Mouse (Mus musculus) midbrain, embryonic 15.5 days (tissue): ENCODE data around the gene Rbm20. TPM values are rescaled to one million over a fixed set of nuclear protein-coding genes. Genes with fewer than 3 reads are reported as not detected.

Experiments used
- ATAC-seq: fragments of 200-750 bp; cut with Nextera tagmentation; replicated peaks from 2 replicates; pipeline ENCODE4 v1.8.0; 2017; ENCODE audit warnings: moderate TSS enrichment
- H3K27ac ChIP-seq: fragments of 300-500 bp; sonication (generic); 2 replicates; pipeline ENCODE4 v1.5.1; 2015; ENCODE audit warnings: mild to moderate bottlenecking, inconsistent platforms
- H3K27me3 ChIP-seq: fragments of 300-500 bp; sonication (generic); replicated peaks from 2 replicates; pipeline ENCODE4 v1.6.1; 2015; ENCODE audit warnings: inconsistent platforms
- H3K36me3 ChIP-seq: fragments of 300-500 bp; sonication (generic); replicated peaks from 2 replicates; pipeline ENCODE4 v1.6.1; 2015; ENCODE audit warnings: inconsistent platforms
- H3K4me1 ChIP-seq: fragments of 300-500 bp; sonication (generic); 2 replicates; pipeline ENCODE4 v1.6.1; 2015; ENCODE audit warnings: inconsistent platforms
- H3K4me2 ChIP-seq: fragments of 300-500 bp; sonication (generic); 2 replicates; pipeline ENCODE4 v1.6.1; 2015; ENCODE audit warnings: inconsistent platforms, mild to moderate bottlenecking, moderate library complexity
- H3K4me3 ChIP-seq: fragments of 300-500 bp; sonication (generic); 2 replicates; pipeline ENCODE4 v1.5.1; 2015; ENCODE audit warnings: mild to moderate bottlenecking, inconsistent platforms
- H3K9ac ChIP-seq: fragments of 300-500 bp; sonication (generic); 2 replicates; pipeline ENCODE4 v1.6.1; 2015; ENCODE audit warnings: mild to moderate bottlenecking, inconsistent platforms
- H3K9me3 ChIP-seq: fragments of 300-500 bp; sonication (generic); 2 replicates; pipeline ENCODE4 v1.6.1; 2016; ENCODE audit warnings: inconsistent platforms
- WGBS: fragments of 180-500 bp; shearing (Covaris S2); methylation state at CpG from one replicate; pipeline ENCODE4 v1.1.7; 2015; ENCODE audit warnings: mixed read lengths; 5-methylcytosine and 5-hydroxymethylcytosine counted together
- polyA plus RNA-seq: library from polyadenylated mRNA; unstranded; fragments of >200 nt; fragmentation: Nextera tagmentation; extraction: Ambion mirVana; gene quantifications from 2 replicates; pipeline ENCODE4 v1.2.1, GENCODE M21; 2015

The Rbm20 gene
- polyA plus RNA-seq, 1 experiment from 2014 or later = 1.0 TPM

DNA sequence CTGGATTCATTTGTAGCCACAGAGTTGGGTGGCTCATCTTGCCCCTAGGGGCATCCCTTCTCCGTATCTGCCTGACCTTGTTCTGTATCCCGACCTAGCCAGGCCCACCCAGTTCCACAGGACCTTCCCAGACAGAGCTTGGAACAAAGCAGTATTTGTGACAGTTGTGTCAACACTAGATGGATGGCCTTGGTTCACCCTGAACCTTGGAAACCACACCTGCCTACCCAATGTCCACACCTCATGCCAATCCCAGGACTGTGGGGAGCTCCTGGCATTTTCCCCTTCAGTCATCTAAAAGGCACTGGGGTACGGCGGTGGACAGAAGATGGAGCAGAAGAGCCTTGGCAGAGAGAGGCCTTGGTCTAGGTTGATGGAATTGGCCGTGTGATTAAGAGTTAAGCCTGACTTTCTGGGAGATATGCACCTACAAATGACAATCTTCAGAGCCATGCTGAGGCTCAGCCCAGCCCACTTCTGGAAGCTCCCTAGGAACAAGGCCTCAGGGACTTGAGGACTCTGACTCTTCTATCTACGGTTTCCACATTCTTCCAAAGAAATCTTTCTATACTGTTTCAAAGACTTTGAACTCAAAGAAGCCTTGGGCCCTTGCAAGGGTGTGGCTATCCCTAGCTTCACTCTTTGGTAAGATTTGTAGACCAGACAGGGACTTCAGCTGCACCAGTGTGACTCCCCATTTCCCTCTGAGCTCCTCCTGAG is 196.0 kb downstream of the Rbm20 start:
- H3K4me3 ChIP-seq = no peak overlapping the region
- peaks cover 6% of the 10 kb centered on the region for H3K4me1 ChIP-seq
- no peak overlapping the region for H3K9ac ChIP-seq
- no peaks in the 10 kb centered on the region for H3K27me3 ChIP-seq
- H3K4me2 ChIP-seq = no peak overlapping the region
- H3K36me3 ChIP-seq = no peaks in the 10 kb centered on the region
- no peak for ATAC-seq
- H3K27ac ChIP-seq = no peak overlapping the region
- WGBS = 87% methylated on average over 6 of the region's 6 CpGs
- no peaks in the 10 kb centered on the region for H3K9me3 ChIP-seq

DNA sequence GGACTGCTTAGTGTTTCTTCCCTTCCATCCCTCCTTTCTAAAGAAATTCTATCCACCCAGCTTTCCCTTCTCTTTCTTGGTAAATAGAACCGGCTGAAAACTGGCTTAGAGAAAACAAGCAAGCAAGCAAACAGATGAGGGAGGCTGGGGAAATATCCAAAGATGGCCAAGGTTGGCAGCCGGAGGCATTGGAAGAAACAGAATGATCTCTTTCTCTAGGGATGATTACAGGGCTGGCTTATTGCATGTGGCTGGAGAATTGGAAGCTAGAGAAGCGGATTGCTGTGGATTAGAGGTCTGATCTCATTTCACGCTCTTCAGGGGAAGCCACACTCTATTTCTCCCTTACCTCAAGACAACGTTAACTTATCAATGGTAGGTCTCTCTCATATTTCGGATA is 198.1 kb downstream of the Rbm20 start:
- 37% methylated on average over 6 of the region's 6 CpGs for WGBS
- Histone ChIP-seq H3K27ac (0 out of 2 replicates have a peak overlapping the region, but pooled peaks have one; percentile 6), H3K9me3 (no peaks in the 10 kb centered on the region), H3K4me2 (no peak overlapping the region), H3K4me3 (no peak overlapping the region), H3K36me3 (no peaks in the 10 kb centered on the region), H3K4me1 (peaks cover 6% of the 10 kb centered on the region), H3K9ac (no peak overlapping the region), H3K27me3 (no peaks in the 10 kb centered on the region)
- ATAC-seq = no peak

DNA sequence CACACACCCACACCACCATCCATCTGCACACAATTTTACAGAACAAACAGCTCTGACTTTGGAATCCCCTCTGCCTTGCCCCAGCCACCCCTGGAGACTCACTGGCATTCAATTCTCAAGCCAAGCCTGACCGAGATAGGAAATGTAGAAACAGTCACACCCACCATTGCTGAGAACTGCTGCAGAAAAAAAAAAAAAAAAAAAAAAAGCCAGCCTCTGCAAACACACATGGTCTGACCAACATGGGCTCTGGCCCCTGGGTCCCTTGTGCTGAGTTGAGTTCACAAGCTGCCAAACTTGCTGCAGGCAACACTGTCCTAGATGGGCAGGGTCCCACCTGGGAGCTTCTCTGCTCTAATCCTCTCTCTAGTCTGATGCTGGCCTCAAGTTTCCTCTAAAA is 200.7 kb downstream of the Rbm20 start:
- Histone ChIP-seq H3K4me1 (peaks cover 6% of the 10 kb centered on the region), H3K27me3 (no peaks in the 10 kb centered on the region), H3K9ac (no peak overlapping the region), H3K36me3 (no peaks in the 10 kb centered on the region), H3K27ac (no peak overlapping the region), H3K9me3 (no peaks in the 10 kb centered on the region), H3K4me2 (no peak overlapping the region), H3K4me3 (no peak overlapping the region)
- 70% methylated on average over 1 of the region's 1 CpGs for WGBS
- no peak for ATAC-seq

DNA sequence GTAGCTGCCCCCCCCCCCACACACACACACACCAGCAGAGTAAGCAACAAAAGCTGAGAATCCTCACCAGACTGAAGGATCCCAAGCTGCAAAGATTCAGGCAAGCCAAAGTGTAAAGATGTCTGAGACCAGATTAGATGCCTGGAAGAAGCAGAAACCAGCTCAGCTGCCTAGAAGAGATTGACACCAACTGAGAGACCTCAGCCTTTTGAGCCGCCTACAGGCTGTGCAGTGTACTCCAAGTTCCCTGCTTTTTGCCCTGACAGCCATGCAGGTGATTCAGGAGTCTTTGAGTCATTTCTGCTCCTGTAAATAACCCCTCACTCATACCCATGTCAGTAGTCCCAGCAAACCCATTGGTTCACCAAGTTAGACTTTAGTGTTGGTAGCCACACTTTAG is 203.4 kb downstream of the Rbm20 start:
- Histone ChIP-seq H3K27ac (no peak overlapping the region), H3K9me3 (no peaks in the 10 kb centered on the region), H3K4me3 (no peak overlapping the region), H3K9ac (no peak overlapping the region), H3K4me2 (no peak overlapping the region), H3K36me3 (no peaks in the 10 kb centered on the region), H3K27me3 (no peaks in the 10 kb centered on the region), H3K4me1 (peaks cover under 1% of the 10 kb centered on the region; the same call in 1 of the 2 replicates)
- ATAC-seq = no peak
- WGBS = 83% methylated on average over 1 of the region's 1 CpGs

DNA sequence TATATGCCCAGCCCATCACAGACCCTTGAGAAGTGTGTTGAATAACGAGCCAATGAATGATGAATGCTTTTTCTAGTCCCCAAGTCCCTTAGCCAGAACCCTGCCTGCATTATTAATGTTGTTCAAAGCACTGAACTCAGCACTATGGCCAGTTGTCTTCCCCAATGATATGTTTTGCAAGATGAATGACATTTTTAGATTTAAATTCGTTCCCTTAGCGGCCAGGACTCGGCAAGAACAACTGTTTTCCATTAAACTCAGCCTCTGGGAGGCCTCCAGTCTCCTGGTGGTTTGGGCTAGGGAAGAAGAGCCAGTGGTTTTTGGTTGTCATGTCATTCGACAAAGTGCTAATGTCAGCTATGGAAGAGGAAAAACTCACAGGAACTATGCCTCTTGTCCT is 204.7 kb downstream of the Rbm20 start:
- Histone ChIP-seq H3K9me3 (no peaks in the 10 kb centered on the region), H3K9ac (no peak overlapping the region), H3K27me3 (no peaks in the 10 kb centered on the region), H3K36me3 (no peaks in the 10 kb centered on the region), H3K4me3 (no peak overlapping the region), H3K4me1 (peaks cover 3% of the 10 kb centered on the region; the same call in 1 of the 2 replicates), H3K4me2 (no peak overlapping the region), H3K27ac (no peak overlapping the region)
- 53% methylated on average over 5 of the region's 5 CpGs for WGBS
- no peak for ATAC-seq

DNA sequence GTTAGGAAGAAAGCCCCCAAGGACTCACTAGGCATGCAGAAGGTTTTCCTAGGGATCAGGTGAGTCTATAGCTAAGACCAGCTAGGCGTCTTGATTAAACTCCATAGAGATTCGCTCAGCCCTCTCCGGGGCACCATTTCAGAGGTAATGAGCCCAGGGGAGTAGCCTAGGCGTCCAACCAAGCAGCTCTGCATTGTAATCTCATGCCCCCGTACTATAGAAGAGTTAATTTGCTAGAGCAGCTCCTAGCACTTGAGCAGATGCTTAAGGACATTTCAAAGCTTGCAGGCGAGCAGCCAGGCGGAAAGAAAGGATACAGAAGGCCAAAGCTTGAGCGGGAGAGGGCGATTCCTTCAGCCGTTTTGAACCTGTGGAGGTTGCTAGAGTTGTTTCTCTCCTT is 208.3 kb downstream of the Rbm20 start:
- Histone ChIP-seq H3K9me3 (no peaks in the 10 kb centered on the region), H3K4me1 (peaks cover 6% of the 10 kb centered on the region; the same call in 1 of the 2 replicates), H3K36me3 (no peaks in the 10 kb centered on the region), H3K9ac (no peak overlapping the region), H3K4me3 (no peak overlapping the region), H3K4me2 (no peak overlapping the region), H3K27me3 (no peaks in the 10 kb centered on the region), H3K27ac (no peak overlapping the region)
- 17% methylated on average over 10 of the region's 10 CpGs for WGBS
- no peak for ATAC-seq

DNA sequence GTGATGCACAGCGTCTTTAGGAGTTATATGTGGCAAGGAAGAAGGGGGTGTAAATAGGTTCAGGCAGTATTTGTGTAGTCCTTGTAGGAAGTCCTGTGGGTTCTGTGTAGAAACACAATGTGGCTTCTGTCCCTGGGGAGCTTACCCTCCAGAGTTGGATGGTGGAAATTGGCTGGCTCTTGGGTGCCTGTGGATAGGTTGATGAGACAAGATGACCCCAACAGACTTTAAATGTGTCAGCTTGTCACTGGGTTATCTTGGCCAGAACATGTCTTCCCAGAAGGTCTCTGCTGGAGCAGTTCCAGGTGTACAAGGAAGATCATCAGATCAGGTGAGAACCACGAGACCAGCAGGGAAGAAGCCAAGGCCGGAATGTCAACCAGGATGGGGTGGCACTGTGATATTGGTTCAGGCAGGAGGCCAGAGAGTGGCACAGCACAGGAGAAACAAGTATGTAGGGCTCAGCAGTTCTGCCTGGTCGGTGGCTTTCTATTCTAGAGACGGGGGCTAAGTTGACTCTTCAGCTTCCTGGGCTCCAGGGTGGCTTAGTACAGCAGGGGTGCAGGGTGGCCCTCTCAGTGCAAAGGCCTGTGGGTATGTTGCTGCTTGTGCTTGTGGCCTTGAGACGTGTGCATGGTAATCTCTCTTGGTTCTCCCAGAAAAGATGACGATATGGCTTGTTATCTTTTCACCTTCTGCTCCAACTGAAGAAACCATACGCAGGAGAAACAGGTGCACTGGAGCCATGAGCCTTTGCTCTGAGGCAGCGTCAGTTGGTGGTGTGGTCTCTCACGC is 209.7 kb downstream of the Rbm20 start:
- no peak overlapping the region for H3K27ac ChIP-seq
- H3K9me3 ChIP-seq = no peaks in the 10 kb centered on the region
- no peak overlapping the region for H3K9ac ChIP-seq
- H3K27me3 ChIP-seq = no peaks in the 10 kb centered on the region
- WGBS = 88% methylated on average over 10 of the region's 10 CpGs
- no peaks in the 10 kb centered on the region for H3K36me3 ChIP-seq
- peaks cover 6% of the 10 kb centered on the region; the same call in 1 of the 2 replicates for H3K4me1 ChIP-seq
- no peak overlapping the region for H3K4me2 ChIP-seq
- H3K4me3 ChIP-seq = no peak overlapping the region
- no peak for ATAC-seq

DNA sequence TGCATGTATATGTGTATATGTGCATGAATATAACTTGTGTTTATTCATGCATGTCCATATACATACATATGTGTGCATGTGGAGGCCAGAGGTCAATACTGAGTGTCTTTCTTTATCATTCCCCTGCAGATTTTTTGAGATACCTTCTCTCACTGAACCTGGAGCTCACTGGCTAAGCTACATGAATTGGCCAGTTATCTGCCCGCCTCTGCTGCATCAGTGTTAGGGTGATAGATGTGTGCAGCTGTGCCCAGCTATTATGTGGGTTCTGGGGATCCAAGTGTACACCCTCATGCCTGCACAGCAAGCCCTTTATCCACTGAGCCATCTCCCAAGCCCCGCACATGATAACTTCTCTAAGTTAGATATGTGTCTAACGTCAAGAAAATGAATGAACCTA is 210.7 kb downstream of the Rbm20 start:
- Histone ChIP-seq H3K4me3 (no peak overlapping the region), H3K9me3 (no peaks in the 10 kb centered on the region), H3K4me2 (no peak overlapping the region), H3K27me3 (no peaks in the 10 kb centered on the region), H3K9ac (no peak overlapping the region), H3K27ac (no peak overlapping the region), H3K36me3 (no peaks in the 10 kb centered on the region), H3K4me1 (peaks cover 6% of the 10 kb centered on the region; the same call in 1 of the 2 replicates)
- no peak for ATAC-seq
- WGBS = 89% methylated on average over 3 of the region's 3 CpGs

DNA sequence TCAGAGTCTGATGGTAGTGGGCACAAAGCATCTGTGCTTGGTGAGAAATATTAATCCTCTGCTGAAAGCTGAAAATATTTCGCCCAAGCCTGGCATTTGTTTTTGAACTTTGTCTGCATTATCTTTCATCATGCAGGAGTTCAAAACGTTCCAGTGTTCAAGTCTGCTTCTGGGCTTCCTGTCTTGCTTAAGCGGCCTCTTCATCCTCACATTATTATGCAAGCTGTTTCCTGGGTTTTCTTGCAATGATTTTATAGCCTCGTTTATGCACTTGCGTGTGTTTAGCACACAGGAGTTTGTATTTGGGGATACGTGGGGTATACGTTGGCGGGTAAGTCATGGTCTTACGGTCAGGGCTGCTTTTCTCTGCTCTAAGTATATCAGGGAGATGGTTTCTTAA is 211.2 kb downstream of the Rbm20 start:
- H3K4me2 ChIP-seq = no peak overlapping the region
- no peaks in the 10 kb centered on the region for H3K9me3 ChIP-seq
- H3K36me3 ChIP-seq = no peaks in the 10 kb centered on the region
- H3K4me1 ChIP-seq = peaks cover 6% of the 10 kb centered on the region; the same call in 1 of the 2 replicates
- H3K9ac ChIP-seq = no peak overlapping the region
- ATAC-seq = no peak
- 83% methylated on average over 9 of the region's 9 CpGs for WGBS
- no peaks in the 10 kb centered on the region for H3K27me3 ChIP-seq
- H3K4me3 ChIP-seq = no peak overlapping the region
- H3K27ac ChIP-seq = no peak overlapping the region

DNA sequence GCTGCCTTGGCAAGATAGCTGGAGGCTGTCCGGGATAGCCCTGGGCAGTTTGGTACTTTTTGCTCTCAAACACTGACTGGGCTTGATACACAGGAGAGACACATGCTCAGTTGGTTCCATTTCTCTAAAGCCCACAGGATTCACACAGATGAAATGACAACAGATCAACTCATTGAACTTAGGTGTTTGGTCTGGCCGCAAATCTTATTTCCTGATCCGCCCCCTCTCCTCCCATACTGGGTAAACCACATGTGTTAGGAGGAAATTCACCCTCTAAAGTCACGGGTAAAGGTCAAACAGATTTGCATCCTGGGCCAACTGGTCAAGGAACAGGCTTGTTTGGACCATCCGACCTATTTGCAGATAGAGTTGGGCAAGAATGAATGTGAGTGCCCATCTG is 212.4 kb downstream of the Rbm20 start:
- ATAC-seq = no peak
- no peak overlapping the region for H3K4me3 ChIP-seq
- no peak overlapping the region for H3K4me2 ChIP-seq
- no peaks in the 10 kb centered on the region for H3K36me3 ChIP-seq
- no peak overlapping the region for H3K27ac ChIP-seq
- H3K9ac ChIP-seq = no peak overlapping the region
- no peaks in the 10 kb centered on the region for H3K9me3 ChIP-seq
- peaks cover 6% of the 10 kb centered on the region; the same call in 1 of the 2 replicates for H3K4me1 ChIP-seq
- 85% methylated on average over 5 of the region's 5 CpGs for WGBS
- H3K27me3 ChIP-seq = no peaks in the 10 kb centered on the region

DNA sequence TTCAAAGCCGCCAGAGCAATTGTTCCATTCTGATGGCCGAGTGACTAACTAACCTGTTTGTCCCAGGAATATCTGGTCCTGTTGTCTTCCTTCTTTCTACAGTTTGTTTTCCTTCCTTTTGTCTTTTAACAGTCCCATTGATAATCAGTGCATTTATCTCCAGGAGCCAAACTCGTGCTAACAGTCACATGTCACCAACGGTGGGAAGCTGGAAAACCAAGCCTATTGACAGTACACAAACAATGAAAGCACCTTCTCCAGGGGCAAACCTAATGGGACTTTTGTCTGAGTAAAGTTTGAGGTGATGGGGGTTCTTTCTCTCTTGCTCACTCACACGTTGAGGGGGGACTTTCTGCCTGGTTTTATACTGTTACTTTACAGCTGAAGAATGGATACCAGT is 213.2 kb downstream of the Rbm20 start:
- 56% methylated on average over 5 of the region's 5 CpGs for WGBS
- H3K4me1 ChIP-seq = peaks cover 6% of the 10 kb centered on the region; the same call in 1 of the 2 replicates
- no peak overlapping the region for H3K4me2 ChIP-seq
- H3K4me3 ChIP-seq = no peak overlapping the region
- no peak for ATAC-seq
- H3K27me3 ChIP-seq = no peaks in the 10 kb centered on the region
- no peaks in the 10 kb centered on the region for H3K36me3 ChIP-seq
- H3K9me3 ChIP-seq = no peaks in the 10 kb centered on the region
- no peak overlapping the region for H3K27ac ChIP-seq
- no peak overlapping the region for H3K9ac ChIP-seq

DNA sequence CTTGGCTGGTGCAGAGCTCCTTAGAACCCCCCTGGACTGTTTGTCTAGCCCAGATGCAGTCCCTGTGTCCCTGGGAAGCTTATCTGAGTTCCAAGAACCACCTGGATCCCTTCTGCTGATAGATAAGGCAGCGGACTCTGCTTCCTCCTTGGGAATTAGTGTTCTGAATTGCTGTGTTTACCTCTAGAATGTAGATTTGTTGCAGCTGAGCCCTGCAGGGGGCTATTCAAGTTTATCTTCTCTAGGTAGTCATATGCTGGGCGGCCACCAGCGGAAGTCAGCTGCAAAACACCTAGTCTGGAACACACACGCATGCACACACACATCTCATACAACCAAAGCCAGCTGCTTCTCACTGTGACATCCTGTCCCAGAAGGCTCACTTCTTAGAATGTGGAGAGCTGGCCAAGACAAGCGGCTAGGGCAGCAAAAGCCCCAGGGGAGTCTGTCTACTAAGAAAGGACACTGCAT is 213.7 kb downstream of the Rbm20 start:
- no peak overlapping the region for H3K4me2 ChIP-seq
- no peak overlapping the region for H3K9ac ChIP-seq
- 0 out of 2 replicates have a peak, but pooled peaks cover 2% of the 10 kb centered on the region for H3K4me1 ChIP-seq
- WGBS = 67% methylated on average over 5 of the region's 5 CpGs
- H3K4me3 ChIP-seq = no peak overlapping the region
- no peaks in the 10 kb centered on the region for H3K27me3 ChIP-seq
- no peaks in the 10 kb centered on the region for H3K36me3 ChIP-seq
- no peaks in the 10 kb centered on the region for H3K9me3 ChIP-seq
- H3K27ac ChIP-seq = no peak overlapping the region
- no peak for ATAC-seq
